Mouse (Mus musculus): ENCODE results near the gene Ccdc17. TPM values are rescaled to one million over a fixed set of nuclear protein-coding genes. Genes with fewer than 3 reads are reported as not detected.

Gene Ccdc17
- 1 to 10 TPM; 5.7 to 7.4 TPM for total RNA-seq (2021)
- long read RNA-seq, experiment 1, partial matches to known transcripts, result 1 of 1 reads
- long read RNA-seq, experiment 1, other reads (novel, unspliced or antisense), result 0 of 1 reads
- long read RNA-seq, experiment 2, partial matches to known transcripts, result 1 of 7 reads
- long read RNA-seq, experiment 2, other reads (novel, unspliced or antisense), result 3 of 7 reads

GRCm38 (mm10) chr4:116596379-116596778 is at the start of gene Ccdc17:
Gene Ccdc17 (plus strand): TSS chr4:116596654.
- H3K4me3 ChIP-seq, result peak within 1 kb of the TSS; percentile 92
- no peak for TF ChIP-seq CTCF (conservative IDR thresholded peaks at IDR 0.05)
- DNase-seq (ENCODE audit: low spot score in 2 of 2), result no peak
- H3K27ac ChIP-seq, result peak within 1 kb of the TSS; percentile 88

GRCm38 (mm10) chr4:116550432-116550831 is 46.0 kb upstream of the Ccdc17 start:
- DNase-seq (ENCODE audit: low spot score in 2 of 2), result no peak
- no peak overlapping the region for H3K4me3 ChIP-seq
- TF ChIP-seq CTCF (conservative IDR thresholded peaks at IDR 0.05), result no peak
- H3K27ac ChIP-seq, result no peak overlapping the region

- Histone ChIP-seq H3K27ac (no peak overlapping the region), H3K4me3 (no peak overlapping the region)
- DNase-seq (ENCODE audit: low spot score in 2 of 2), result no peak
- TF ChIP-seq CTCF (conservative IDR thresholded peaks at IDR 0.05), result no peak
Observed at GRCm38 (mm10) chr4:116553035-116553434, 43.4 kb upstream of the Ccdc17 start.

DNA sequence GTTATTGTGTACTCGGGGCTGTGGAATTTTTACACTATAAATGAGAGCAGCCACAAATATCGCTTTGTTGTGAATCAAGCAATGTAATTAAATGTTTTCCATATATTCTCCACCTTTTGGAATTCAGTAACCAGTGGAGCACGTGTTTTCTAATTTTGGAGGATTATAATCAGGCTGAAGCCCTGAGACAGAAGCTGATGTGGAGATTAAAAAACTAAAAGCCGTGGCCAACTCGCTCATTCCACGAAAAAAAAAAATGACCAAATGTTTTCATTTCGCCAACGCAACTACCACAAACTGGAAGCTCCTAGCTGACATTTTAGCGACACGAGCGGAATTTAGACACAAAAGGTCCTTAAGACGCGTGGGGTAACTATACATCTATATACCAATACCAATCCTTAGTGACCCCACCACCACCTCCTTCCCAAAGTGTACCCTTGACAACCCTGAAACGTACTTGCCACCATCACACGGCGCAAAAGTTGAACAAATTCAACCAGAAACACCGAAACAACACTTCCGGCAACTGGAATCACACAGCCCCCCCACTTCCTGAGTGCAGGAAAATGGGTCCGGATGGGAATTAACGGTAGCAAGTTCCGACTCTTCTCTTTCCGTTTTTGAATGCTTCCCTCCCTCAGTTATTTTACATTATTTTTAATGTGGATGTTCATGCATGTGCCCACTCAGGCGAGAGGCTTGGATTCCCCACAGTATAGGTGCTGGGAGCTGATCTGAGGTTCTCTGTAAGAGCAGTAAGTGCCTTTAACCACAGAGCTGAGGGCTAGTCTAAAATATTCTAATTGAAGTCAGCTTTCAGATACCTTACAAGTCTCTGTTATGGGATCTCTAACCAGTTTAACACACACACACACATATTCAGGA is 40.8 kb upstream of the Ccdc17 start, which contains the start of gene Tmem69:
Gene Tmem69, minus strand, starts transcription at position 524 of the 888 bp plus-strand sequence.
- TF ChIP-seq CTCF (conservative IDR thresholded peaks at IDR 0.05), result no peak
- H3K27ac ChIP-seq, result peak within 1 kb of the TSS; percentile 97
- H3K4me3 ChIP-seq, result peak within 1 kb of the TSS; percentile 79
- DNase-seq (ENCODE audit: low spot score in 2 of 2), result peak; percentile 81 to 83

GRCm38 (mm10) chr4:116556561-116557305 is 39.7 kb upstream of the Ccdc17 start:
- TF ChIP-seq CTCF (conservative IDR thresholded peaks at IDR 0.05), result no peak
- Histone ChIP-seq H3K27ac (peak overlapping the region; percentile 97), H3K4me3 (peak overlapping the region; percentile 79)
- peak; percentile 93 to 95 for DNase-seq (ENCODE audit: low spot score in 2 of 2)

GRCm38 (mm10) chr4:116557306-116558121 is 38.9 kb upstream of the Ccdc17 start, which contains the start of gene Gpbp1l1:
Gene Gpbp1l1 (plus strand): TSS chr4:116557658.
- TF ChIP-seq CTCF (conservative IDR thresholded peaks at IDR 0.05), result peak; percentile 68

DNA sequence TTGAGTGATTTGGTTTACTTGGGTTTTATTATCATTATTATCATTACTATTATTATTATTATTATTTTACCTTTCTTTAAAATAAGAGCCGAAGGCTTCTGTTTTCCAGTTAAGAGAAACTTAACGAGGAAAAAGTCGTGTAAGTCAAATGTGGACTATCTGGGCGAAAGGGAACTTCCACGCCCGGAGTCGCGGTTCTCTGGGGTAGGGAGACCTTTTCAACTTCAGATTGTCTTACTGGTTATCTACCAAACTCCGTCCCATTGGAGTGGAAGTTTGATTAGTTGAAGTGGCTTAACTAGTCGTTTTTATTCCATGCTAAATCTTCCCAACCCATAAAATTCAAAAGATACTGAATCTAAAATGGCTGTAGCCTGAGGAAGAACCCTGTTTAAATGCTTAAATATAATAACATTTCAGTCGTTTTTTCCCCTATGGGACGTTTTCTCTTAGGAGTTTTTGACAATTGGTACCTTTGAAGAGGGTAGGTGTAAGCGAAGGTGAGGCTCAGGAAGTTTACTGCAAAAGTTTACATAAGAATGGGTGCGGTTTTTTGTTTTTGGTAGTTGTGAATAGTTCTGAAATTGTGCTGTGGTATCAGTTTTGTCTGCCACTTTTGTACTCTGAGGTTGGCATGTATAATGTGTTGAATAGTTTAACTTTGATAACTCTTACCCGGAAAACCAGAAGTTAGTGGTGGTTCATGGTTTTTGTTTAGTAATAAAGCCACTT is 38.1 kb upstream of the Ccdc17 start:
- Histone ChIP-seq H3K27ac (peak overlapping the region; percentile 97), H3K4me3 (peak overlapping the region; percentile 79)
- no peak for TF ChIP-seq CTCF (conservative IDR thresholded peaks at IDR 0.05)
- DNase-seq (ENCODE audit: low spot score in 2 of 2), result no peak

More at GRCm38 (mm10) chr4:116557306-116558121, 38.9 kb upstream of the Ccdc17 start, which contains the start of gene Gpbp1l1:
- peak; percentile 98 for DNase-seq (ENCODE audit: low spot score in 2 of 2)
- peak within 1 kb of the TSS; percentile 97 for H3K27ac ChIP-seq
- H3K4me3 ChIP-seq, result peak within 1 kb of the TSS; percentile 79

- Histone ChIP-seq H3K4me3 (no peak overlapping the region), H3K27ac (no peak overlapping the region)
- DNase-seq (ENCODE audit: low spot score in 2 of 2), result no peak
- TF ChIP-seq CTCF (conservative IDR thresholded peaks at IDR 0.05), result peak; percentile 21
Observed at GRCm38 (mm10) chr4:116595793-116596192, 661 bp upstream of the Ccdc17 start.

DNA sequence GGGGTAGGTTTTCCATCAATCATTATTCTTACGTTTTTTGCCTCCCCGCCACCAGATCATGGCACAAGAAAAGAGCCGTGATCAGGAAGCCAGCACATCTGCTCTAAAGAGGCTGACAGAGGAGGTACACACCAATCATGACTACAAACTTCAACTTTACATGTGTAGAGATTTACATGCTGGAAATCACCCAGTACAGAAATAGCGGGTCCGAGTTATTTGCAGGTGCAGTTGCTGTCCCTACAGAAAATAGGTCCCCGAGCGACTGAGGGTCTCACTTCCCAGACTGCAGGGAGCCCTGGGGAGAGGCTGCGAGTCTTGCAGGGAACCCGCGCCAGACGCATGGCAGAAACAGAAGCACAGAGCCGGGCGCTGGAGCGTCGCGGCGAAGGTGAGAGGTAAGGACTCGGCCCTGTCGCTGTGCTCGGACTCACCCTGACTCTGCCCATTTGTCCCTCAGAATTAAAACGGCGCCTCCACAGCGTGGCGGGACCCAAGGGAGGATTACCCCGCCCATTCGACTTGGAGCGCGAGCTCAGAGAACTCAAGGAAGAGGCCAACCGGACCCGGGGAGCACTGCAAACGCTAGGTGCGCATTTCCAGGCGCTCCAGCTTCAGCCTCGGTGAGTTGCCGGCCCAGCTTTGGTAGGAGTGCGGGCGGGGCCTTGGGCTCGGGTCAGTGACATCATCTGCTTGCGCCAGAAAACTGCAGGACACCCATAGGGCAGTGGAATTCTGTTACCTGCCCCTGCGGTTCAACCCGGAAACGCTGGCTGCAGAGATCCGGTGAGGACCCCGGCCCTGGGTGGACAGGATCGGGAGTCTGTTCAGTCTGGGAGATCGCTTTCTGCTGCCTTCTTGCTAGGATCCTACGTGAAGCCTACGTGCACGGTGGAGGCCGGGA is 776 bp downstream of the Ccdc17 start:
- TF ChIP-seq CTCF (conservative IDR thresholded peaks at IDR 0.05), result peak; percentile 48
- peak overlapping the region; percentile 92 for H3K4me3 ChIP-seq
- peak; percentile 87 to 88 for DNase-seq (ENCODE audit: low spot score in 2 of 2)
- peak overlapping the region; percentile 88 for H3K27ac ChIP-seq

DNA sequence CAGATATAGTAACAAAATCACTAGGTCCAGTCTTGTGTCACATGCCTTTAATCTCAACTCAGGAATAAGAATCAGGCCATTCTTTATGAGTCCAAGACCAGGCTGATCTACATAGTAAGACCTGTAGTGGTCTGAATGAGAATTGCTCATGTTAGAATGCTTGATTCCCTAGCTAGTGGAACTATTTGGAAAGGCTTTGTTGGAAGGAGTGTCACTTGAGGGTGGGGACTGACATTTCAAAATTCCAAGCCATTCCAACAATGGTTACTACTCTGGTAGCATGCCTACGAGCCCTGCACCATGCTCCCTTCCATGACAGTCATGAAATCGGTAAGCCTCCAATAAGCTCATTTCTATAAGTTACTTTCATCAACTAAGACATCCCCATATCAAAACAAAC is 16.2 kb downstream of the Ccdc17 start:
- TF ChIP-seq CTCF (conservative IDR thresholded peaks at IDR 0.05), result no peak
- DNase-seq (ENCODE audit: low spot score in 2 of 2), result no peak
- Histone ChIP-seq H3K27ac (no peak overlapping the region), H3K4me3 (no peak overlapping the region)
